Mouse (Mus musculus): ENCODE measurements around the gene Gm28308. TPM values are rescaled to one million over a fixed set of nuclear protein-coding genes. Genes with fewer than 3 reads are reported as not detected.

Gm28308 gene
- total and polyA plus RNA-seq, 3 experiments = not detected

GRCm38 (mm10) chr6:52235267-52235666 is 22.1 kb upstream of the Gm28308 start:
- in situ Hi-C loops (cut with MboI; ENCODE audit: low pct_ligation_motif_present, low pct_unique_long_range_greater_than_20kb, low sequenced_read_pairs) = no loop called here
- dilution Hi-C loops (cut with MboI; ENCODE audit: extremely low pct_ligation_motif_present, extremely low pct_unique_long_range_greater_than_20kb, low sequenced_read_pairs) = no loop called here
- Histone ChIP-seq H3K9ac (ENCODE audit: insufficient read depth, low read depth) (no peak overlapping the region), H3K79me2 (replicated peaks; ENCODE audit: control insufficient read depth, extremely low read depth, insufficient read depth, poor library complexity, severe bottlenecking) (no peaks in the 10 kb centered on the region), H3K4me3 (replicated peaks in 1 of 3; ENCODE audit: low read depth in 2 of 3, low read length in 2 of 3, poor library complexity in 1 of 3) (no peak overlapping the region), H3K36me3 (replicated peaks in 1 of 2; ENCODE audit: control insufficient read depth in 1 of 2, insufficient read depth in 1 of 2, low read length in 1 of 2) (peaks cover 7 to 60% of the 10 kb centered on the region in 2 experiments), H3K27ac (ENCODE audit: insufficient read depth, low read depth) (no peak overlapping the region), H3K27me3 (replicated peaks) (no peaks in the 10 kb centered on the region), H3K9me3 (replicated peaks; ENCODE audit: low read length) (peaks cover 45% of the 10 kb centered on the region), H3K4me1 (ENCODE audit: control insufficient read depth in 1 of 2, insufficient read depth in 2 of 2) (peaks cover 0 to 3% of the 10 kb centered on the region in 2 experiments; a peak in 2 of 4 replicates), H3K4me2 (ENCODE audit: insufficient read depth, low read depth, poor library complexity, severe bottlenecking) (no peak overlapping the region)
- TF ChIP-seq CHD2 (IDR thresholded peaks at IDR 0.05; ENCODE audit: low read length) (no peak), ZNF384 (IDR thresholded peaks at IDR 0.05; ENCODE audit: low read depth, low read length) (no peak)
- DNase-seq (ENCODE audit: extremely low read depth) = no peak

DNA sequence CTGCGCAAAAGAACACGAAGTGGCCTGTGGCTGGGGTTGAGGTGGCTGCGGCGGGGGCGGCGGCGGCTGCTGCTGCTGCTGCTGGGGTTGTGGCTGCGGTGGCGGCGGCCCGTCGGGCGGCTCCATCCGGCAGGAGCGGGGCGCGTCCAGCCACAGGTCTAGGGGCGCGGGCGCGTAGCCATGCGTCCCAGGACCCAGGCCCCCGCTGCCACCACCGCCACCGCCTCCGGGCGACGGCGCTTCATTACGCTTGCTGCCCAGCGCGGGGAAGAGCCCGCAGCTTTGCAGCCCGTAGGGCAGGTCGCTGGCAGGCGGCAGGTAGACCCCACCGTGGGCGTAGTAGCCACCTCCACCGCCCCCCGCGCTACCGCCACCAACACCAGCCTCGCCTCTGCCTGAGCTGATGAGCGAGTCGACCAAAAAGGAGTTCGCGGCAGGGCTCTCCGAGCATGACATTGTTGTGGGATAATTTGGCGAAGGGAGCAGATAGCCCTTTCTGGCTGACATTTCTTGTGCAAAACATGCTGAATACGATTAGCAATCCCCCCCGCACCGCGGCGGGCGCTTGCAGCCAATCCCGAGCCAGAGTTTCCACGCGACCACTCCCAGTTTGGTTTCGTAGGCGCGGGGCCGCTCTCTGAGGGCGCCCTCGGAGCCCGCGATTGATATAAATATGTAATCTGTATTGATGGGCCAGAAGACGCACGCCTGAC is 21.4 kb upstream of the Gm28308 start:
- H3K4me2 ChIP-seq (ENCODE audit: insufficient read depth, low read depth, poor library complexity, severe bottlenecking) = no peak overlapping the region
- H3K36me3 ChIP-seq (replicated peaks in 1 of 2; ENCODE audit: control insufficient read depth in 1 of 2, insufficient read depth in 1 of 2, low read length in 1 of 2) = peaks cover 11 to 67% of the 10 kb centered on the region in 2 experiments
- in situ Hi-C loops (cut with MboI; ENCODE audit: low pct_ligation_motif_present, low pct_unique_long_range_greater_than_20kb, low sequenced_read_pairs) (no loop called here), dilution Hi-C loops (cut with MboI; ENCODE audit: extremely low pct_ligation_motif_present, extremely low pct_unique_long_range_greater_than_20kb, low sequenced_read_pairs) (no loop called here)
- H3K9ac ChIP-seq (ENCODE audit: insufficient read depth, low read depth) = no peak overlapping the region
- H3K4me1 ChIP-seq (ENCODE audit: control insufficient read depth in 1 of 2, insufficient read depth in 2 of 2) = peaks cover 0 to 3% of the 10 kb centered on the region in 2 experiments; a peak in 2 of 4 replicates
- H3K27ac ChIP-seq (ENCODE audit: insufficient read depth, low read depth) = no peak overlapping the region
- no peak for DNase-seq (ENCODE audit: extremely low read depth)
- TF ChIP-seq E2F4 (IDR thresholded peaks at IDR 0.05; ENCODE audit: insufficient replicate concordance, low read depth, low read length) = no peak
- TF ChIP-seq MAX (IDR thresholded peaks at IDR 0.05; ENCODE audit: low read length) = no peak
- no peak for TF ChIP-seq ZMIZ1 (IDR thresholded peaks at IDR 0.05; ENCODE audit: low read depth, low read length)
- no peak for TF ChIP-seq PAX5 (IDR thresholded peaks at IDR 0.05; ENCODE audit: low read length)
- TF ChIP-seq SIN3A (IDR thresholded peaks at IDR 0.05; ENCODE audit: low read length) = no peak
- TF ChIP-seq ZC3H11A (IDR thresholded peaks at IDR 0.05; ENCODE audit: low read depth, low read length) = no peak
- no peak for TF ChIP-seq GABPA (IDR thresholded peaks at IDR 0.05; ENCODE audit: insufficient replicate concordance, low read depth, low read length)
- TF ChIP-seq EP300 (IDR thresholded peaks at IDR 0.05; ENCODE audit: low read length) = no peak
- TF ChIP-seq MXI1 (IDR thresholded peaks at IDR 0.05; ENCODE audit: low read depth, low read length) = no peak
- no peak for TF ChIP-seq CHD1 (IDR thresholded peaks at IDR 0.05; ENCODE audit: low read depth, low read length)
- TF ChIP-seq CHD2 (IDR thresholded peaks at IDR 0.05; ENCODE audit: low read length) = no peak
- no peak for TF ChIP-seq ZKSCAN1 (IDR thresholded peaks at IDR 0.05; ENCODE audit: borderline replicate concordance, low read depth, low read length)
- no peaks in the 10 kb centered on the region for H3K27me3 ChIP-seq (replicated peaks)
- no peaks in the 10 kb centered on the region for H3K79me2 ChIP-seq (replicated peaks; ENCODE audit: control insufficient read depth, extremely low read depth, insufficient read depth, poor library complexity, severe bottlenecking)
- no peak overlapping the region for H3K4me3 ChIP-seq (replicated peaks in 1 of 3; ENCODE audit: low read depth in 2 of 3, low read length in 2 of 3, poor library complexity in 1 of 3)
- H3K9me3 ChIP-seq (replicated peaks; ENCODE audit: low read length) = peaks cover 51% of the 10 kb centered on the region
